Mouse (Mus musculus) ovary, postnatal 14 days (tissue): ENCODE data around the gene Gm498.

Experiments
- DNase-seq: peaks from one replicate; pipeline ENCODE4 v3.0.0; 2022; ENCODE audit warnings: low spot score

The Gm498 gene

GRCm38 (mm10) chr7:143866538-143866937, at the start of gene Gm498:
Gene Gm498 (plus strand): TSS chr7:143866838.
- DNase-seq = no peak

GRCm38 (mm10) chr7:143819201-143819600, 47.4 kb upstream of the Gm498 start:
- DNase-seq = no peak

GRCm38 (mm10) chr7:143821241-143821640, 45.4 kb upstream of the Gm498 start:
- no peak for DNase-seq

DNA sequence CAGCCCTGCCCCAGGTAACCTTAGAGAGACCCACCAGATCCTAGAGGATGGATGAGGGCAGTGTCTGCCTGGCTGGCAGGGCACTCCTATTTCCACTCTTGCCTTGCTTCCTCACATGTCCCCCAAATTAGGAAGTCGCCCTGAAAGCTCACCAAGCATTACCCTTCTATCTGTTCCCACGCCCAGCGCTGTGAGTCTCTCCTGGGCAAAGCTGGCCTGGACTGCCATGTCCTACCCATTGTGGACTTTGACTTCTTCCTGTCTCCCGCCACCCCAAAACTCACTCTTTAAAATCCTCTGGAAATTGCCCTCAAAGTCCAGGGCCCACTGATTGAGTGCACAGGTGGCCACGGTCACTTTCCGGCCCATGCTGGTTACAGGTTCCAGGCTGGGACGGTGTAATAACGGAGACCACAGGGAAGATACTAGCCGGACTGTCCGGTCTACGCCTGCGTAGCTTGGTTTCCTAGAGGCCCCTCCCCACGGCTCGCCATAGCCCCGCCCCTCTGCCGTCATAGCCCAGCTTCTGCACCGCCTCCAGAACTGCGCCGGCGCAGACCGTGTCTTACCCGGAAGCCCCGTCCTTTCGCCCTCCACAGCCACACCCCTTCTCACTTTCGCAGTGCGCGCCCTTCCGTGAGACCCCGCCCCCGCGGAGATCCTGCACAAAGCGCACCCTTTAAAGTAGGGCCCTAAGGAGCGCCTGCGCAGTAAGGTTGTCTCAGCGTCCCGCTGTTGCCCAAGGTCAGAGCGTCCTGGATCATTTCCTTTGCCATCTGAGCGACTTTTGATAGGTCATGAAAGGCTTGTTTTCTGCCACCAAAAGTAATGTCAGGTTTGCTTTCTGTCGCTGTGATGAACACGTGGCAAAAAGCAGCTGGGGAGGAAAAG, 44.0 kb upstream of the Gm498 start, which contains the start of the genes Nadsyn1 and Dhcr7:
Nadsyn1 (minus strand) TSS at position 475 of the 891 bp plus-strand sequence.
Dhcr7 (plus strand) TSS at position 771 of the 891 bp plus-strand sequence.
- peak; percentile 98 for DNase-seq

GRCm38 (mm10) chr7:143823266-143823605, 43.4 kb upstream of the Gm498 start:
- DNase-seq = no peak

DNA sequence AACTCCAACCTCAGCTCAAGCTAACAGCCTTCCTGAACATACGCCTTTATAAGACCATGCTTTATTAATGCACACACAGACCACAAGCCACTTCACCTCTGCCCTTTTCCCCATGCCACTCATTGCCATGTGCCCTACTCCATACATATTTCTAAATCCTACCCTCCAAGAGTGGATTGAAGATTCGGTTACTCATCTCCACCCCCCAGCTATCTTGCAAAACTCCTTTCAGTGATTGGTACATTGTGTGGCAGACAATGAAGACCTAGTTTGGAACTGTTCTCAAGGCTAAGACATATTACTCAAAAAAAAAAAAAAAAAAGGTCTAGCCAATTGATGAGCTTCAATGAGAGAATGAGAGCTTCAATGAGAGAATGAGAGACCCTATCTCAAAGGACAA, 39.7 kb upstream of the Gm498 start:
- DNase-seq = no peak

DNA sequence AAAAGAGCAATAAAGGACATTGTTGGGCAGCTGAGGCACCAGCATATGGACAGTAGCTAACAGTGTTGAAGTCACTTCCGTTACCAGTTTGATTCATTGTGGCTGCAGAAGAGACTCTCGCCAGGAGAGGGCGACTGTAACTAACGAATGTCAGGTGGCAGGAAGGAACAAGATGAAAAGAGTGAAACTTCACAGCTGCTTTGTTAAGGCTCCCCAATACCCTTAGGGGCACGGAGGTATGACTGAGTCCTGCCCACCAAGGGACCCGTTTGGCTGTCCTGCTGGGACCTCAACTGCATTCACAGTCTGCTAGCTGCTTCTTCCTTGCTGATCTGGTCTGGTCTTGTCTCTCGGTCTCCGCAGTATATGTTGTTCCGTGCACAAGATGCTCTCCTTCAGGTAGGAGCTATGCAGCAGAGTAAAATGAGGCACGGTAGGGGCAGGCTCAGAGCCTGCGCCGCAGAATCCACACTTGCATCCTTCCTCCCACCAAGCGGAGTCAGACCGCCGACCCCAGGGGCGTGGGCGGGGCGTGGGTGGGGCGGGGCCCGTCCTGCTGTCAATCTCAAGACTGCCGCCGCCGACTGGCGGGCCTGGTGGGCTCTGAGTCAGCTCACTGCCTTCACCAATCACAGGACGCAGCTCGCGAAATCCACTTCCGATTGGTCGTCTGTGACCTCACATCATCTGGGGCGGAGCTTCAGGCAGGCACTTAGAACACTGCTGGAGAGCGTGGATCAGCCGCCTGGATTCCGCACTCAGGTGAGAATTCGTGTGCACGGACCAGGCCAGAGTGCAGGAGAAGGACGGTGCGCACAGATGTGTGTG, 36.9 kb upstream of the Gm498 start:
- DNase-seq = peak; percentile 82

GRCm38 (mm10) chr7:143830399-143830798, 36.2 kb upstream of the Gm498 start:
- no peak for DNase-seq

- no peak for DNase-seq
Measured at GRCm38 (mm10) chr7:143832196-143832595, 34.4 kb upstream of the Gm498 start.

DNA sequence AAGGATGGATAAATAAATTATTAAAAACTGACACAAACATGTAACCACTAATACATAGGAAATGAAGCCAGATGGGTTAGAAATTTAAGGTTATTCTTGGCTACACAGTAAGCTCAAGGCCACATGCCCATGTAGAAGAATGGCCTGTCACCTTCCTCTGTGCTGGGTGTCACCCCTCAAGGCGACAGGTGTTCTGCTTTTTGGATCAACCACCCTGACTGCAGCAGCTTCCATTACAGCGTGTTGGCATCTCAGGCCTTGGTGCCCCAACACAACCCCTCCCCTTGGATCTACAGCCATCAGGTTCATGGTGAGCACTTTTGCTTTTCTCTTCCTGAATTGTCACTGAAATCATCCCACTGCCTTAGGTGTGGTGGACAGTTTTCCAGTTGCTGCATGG, 34.0 kb upstream of the Gm498 start:
- DNase-seq = no peak

DNA sequence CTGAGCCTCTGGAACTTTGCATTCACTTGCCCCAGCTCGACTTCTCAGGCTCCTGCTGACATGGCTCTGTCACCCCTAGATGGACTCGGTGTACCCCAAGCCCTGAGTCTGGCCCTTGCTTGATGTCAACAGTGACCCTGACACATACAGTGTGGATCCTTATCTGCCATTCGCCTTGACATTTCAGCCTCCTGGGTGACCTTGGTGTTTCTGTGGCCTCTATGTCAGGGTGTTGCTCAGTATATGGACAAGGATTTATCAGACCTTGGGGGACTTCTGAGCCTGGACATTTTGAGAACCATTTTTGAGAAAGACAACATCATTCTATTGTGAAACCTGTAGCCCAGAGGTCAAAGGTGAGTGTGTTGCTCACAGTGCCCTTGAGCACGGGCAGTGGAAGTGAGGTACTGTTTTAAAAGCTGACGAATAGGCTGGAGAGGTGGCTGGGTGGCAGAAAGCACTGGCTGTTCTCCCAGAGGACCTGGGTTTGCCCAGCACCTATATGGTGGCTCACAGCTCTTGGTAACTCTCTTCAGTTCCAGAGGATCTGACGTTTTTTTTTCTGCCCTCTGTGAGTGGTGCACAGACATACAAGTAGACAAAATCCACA, 33.0 kb upstream of the Gm498 start:
- DNase-seq = no peak

GRCm38 (mm10) chr7:143834316-143834715, 32.3 kb upstream of the Gm498 start:
- DNase-seq = no peak

GRCm38 (mm10) chr7:143834972-143835371, 31.7 kb upstream of the Gm498 start:
- no peak for DNase-seq

GRCm38 (mm10) chr7:143837705-143838358, 28.8 kb upstream of the Gm498 start:
- no peak for DNase-seq

DNA sequence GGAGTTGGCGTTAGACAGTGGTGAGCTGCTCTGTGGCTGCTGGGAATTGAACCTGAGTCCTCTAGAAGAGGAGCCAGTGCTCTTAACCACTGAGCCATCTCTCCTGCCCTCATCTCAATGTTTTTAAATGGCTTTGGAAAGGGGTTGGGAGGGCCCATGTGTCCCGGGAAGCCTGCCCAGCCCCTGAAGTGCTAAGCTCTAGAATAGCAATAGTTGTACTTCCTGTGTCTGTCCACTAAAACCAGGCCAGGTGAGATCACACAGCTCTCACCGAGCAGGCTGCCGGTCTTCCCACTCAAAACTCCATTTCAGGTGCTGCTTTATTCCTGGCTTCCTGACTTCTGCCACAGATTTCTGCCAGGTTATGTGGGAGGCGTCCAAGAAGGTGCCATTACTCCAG, 26.5 kb upstream of the Gm498 start:
- no peak for DNase-seq

- no peak for DNase-seq
Measured at GRCm38 (mm10) chr7:143841301-143841700, 25.3 kb upstream of the Gm498 start.

DNA sequence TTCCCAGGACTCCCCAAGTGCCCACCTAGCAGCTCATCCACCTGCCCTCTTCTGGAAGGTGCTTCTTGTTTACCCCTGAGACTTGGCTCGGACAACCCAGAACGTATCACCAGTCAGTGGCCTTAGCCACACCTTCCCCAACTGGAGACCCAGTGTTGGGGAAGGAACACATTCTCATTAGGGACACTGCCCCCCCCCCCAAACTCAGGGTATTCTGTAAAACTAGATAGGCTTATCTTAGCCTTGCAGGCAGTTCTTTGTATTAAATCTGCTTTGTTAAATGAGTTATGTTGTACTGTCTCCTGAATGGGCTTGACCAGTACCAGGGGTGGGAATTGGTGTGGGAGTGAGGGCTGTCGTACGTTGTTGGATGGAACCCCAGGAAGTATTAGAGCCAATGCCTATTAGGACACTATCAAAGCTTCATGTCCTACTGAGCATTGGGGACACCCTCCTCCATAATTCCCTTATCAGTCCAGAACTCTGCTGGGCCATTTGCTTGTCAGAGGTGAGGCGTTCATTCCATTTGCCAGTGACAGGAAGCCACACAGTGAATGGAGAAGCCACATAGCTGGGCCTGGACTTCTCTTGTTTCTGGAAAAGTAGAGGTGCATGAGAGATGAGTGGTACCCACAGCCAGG, 18.4 kb upstream of the Gm498 start:
- DNase-seq = no peak

DNA sequence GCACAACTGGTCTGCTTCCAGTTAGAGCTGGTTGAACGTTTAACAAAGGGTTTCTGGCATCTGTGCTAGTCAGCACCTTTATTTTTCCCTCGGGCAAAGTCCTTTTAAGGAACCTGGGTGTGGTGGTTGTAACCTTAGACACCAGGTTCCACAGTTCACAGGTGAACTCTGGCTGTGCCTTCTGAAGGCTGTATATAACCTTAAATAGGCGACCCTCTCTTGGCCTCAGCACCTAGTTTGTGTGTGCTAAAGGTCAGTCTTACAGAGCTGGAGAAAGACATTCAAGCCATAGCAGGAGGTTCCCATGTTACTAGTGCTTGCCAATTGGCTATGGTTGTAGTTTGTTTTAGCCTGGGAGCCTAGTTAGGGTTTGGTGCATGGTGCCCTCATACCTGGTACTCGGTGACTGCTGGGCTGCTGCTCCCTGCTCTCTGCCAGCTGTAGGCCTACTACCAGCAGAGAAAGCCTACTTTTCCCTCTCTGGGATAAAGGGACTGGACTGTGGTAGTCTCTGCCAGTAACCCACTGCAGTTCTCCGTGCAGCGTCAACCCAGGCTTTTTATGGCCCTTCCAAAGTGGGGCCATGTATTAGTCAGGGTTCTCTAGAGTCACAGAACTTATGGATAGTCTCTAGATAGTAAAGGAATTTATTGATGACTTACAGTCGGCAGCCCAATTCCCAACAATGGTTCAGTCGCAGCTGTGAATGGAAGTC, 17.7 kb upstream of the Gm498 start:
- no peak for DNase-seq

GRCm38 (mm10) chr7:143868874-143869273, 2.2 kb downstream of the Gm498 start:
- DNase-seq = no peak

DNA sequence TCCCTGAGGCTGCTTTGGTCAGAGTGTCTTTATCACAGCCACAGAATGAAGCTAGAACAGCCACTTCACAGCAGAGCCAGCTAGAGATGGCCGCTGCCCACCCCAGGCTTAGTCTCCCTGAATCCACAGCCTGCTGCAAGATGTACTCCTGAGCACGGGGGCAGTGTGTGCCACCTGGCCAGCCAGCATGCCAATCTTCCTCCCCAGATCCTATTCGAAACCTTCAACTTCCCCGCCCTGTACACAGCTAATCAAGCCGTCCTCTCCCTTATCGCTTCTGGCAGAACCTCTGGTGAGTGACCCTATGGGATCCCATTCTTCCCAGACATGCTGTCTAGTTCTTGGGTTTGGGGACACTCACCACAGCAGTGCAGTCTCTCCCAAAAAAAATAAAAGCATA, 17.1 kb downstream of the Gm498 start:
- DNase-seq = no peak

DNA sequence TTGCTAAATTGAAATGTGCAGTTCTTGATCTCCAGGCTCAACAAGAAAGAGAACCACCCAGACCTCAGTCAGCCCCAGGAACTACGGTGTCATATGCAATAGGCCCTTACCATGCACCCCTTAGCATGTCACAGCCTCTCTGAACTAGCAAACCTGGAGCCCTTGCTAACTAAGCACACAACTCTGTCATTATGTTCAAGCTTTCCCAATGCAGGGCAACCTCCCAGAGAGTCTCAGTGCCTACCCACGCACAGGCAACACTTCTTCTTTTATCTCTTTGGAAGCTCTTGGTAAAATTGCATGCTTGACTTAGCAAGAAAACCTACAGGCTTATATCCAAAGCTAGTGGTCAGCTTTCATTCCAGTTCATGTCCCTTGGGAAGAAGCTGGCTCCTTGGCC, 24.5 kb downstream of the Gm498 start:
- DNase-seq = no peak
